Mouse (Mus musculus): ENCODE measurements around the gene Zfp341.
A peak's percentile ranks its signal among the peaks of the same experiment; 100 is the strongest.

The Zfp341 gene

GRCm38 (mm10) chr2:154676653-154677609 lies 63.8 kb downstream of the Zfp341 start:
- no peak for DNase-seq (ENCODE audit: low read depth)

- DNase-seq (ENCODE audit: low read depth), result peak; percentile 32
Measured at GRCm38 (mm10) chr2:154677651-154678139, 64.6 kb downstream of the Zfp341 start.

- DNase-seq (ENCODE audit: low read depth), result no peak
Measured at GRCm38 (mm10) chr2:154678995-154679394, 65.9 kb downstream of the Zfp341 start.

GRCm38 (mm10) chr2:154680337-154680736 lies 67.2 kb downstream of the Zfp341 start:
- DNase-seq (ENCODE audit: low read depth), result no peak

- no peak for DNase-seq (ENCODE audit: low read depth)
Measured at GRCm38 (mm10) chr2:154680941-154681340, 67.8 kb downstream of the Zfp341 start.

GRCm38 (mm10) chr2:154682712-154683111 lies 69.6 kb downstream of the Zfp341 start:
- no peak for DNase-seq (ENCODE audit: low read depth)

GRCm38 (mm10) chr2:154684901-154685470 lies 71.9 kb downstream of the Zfp341 start:
- DNase-seq (ENCODE audit: low read depth), result no peak

GRCm38 (mm10) chr2:154685772-154686171 lies 72.7 kb downstream of the Zfp341 start:
- DNase-seq (ENCODE audit: low read depth), result no peak

- DNase-seq (ENCODE audit: low read depth), result no peak
Measured at GRCm38 (mm10) chr2:154686819-154687218, 73.7 kb downstream of the Zfp341 start.

GRCm38 (mm10) chr2:154689391-154689790 lies 76.3 kb downstream of the Zfp341 start:
- no peak for DNase-seq (ENCODE audit: low read depth)

- DNase-seq (ENCODE audit: low read depth), result no peak
Measured at GRCm38 (mm10) chr2:154690959-154691358, 77.9 kb downstream of the Zfp341 start.

GRCm38 (mm10) chr2:154693186-154693940 lies 80.3 kb downstream of the Zfp341 start:
- no peak for DNase-seq (ENCODE audit: low read depth)

GRCm38 (mm10) chr2:154693941-154694256 lies 80.8 kb downstream of the Zfp341 start:
- DNase-seq (ENCODE audit: low read depth), result no peak

GRCm38 (mm10) chr2:154695690-154696089 lies 82.6 kb downstream of the Zfp341 start:
- DNase-seq (ENCODE audit: low read depth), result no peak

Measured in NIH3T3 (cell line).